Mouse (Mus musculus) urinary bladder, postnatal 10 days (tissue): Measurements from ENCODE around the gene Psen1.

Source experiments
- DNase-seq: peaks from one replicate; pipeline ENCODE4 v3.0.0; 2022; ENCODE audit warnings: low spot score

Gene Psen1

DNA sequence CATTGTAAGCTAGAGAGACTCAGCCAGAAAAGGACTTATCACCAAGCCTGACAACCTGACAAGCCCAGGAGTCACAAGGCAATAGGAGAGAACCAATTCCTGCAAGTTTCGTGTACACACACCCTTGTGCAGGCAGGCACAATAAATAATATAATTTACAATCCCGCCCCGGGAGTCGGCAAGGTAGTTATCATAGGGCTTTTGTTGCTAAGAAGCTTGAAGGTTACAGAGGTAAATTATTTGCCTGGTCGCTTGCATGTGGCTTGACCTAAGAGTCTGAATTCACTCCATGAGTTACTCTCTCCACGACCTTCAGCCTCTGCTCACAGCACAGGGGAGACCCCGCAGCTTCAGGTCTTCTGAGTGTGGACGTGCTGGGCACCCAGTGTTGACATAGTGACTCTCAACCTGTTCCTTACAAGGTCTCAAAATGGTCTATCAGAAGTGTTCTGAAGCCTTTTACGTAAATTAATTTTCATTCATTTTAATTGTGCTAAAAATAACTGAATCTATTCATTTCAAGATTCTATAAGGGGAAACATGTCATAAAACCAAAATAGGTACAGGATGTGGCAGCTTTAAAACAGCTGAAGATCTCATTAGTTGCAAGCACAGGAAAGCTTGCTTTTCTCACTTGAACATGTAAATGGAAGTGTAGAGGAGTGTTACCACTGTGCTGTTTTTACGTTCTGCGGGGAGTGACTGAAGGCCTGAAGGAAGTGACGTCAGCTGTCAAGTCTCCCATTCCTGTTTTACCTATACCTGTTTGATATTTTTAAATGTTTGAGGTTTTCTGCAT is 38.8 kb downstream of the Psen1 start:
- no peak for DNase-seq

DNA sequence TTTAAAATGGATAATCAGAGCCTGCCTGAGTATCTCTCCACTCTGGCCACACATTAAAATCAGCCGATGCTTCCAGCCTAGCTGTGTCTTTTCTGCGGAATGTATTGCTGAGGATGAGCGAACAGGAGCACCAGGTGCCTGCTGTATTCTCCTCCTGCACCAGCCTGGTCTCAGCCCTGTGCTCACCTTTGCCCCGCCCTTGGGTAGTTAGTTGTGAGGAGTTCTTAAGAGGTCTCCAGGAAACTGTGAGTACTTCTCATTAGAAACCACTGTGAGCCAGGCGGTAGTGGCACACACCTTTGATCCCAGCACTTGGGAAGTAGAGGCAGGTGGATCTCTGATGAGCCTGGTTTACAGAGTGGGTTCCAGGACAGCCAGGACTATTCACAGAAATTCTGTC is 44.3 kb downstream of the Psen1 start:
- no peak for DNase-seq

DNA sequence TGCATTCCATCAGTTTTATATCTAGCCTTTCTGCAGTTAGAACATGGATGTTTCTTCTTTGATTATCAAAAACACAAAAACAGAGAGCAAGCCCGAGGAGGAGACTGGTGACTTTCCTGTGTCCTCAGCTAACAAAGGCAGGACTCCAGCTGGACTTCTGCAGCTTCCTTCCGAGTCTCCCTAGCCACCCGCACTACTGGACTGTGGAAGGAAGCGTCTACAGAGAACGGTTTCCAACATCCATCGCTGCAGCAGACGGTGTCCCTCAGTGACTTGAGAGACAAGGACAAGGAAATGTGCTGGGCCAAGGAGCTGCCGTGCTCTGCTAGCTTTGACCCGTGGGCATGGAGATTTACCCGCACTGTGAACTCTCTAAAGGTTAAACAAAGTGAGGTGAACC is 46.1 kb downstream of the Psen1 start:
- DNase-seq, result no peak

- no peak for DNase-seq
These were observed 48.3 kb downstream of the Psen1 start for GRCm38 (mm10) chr12:83736236-83736635.

GRCm38 (mm10) chr12:83738651-83739050 is 50.7 kb downstream of the Psen1 start:
- no peak for DNase-seq

GRCm38 (mm10) chr12:83741722-83742121 is 53.8 kb downstream of the Psen1 start:
- DNase-seq, result no peak

GRCm38 (mm10) chr12:83742834-83743233 is 54.9 kb downstream of the Psen1 start:
- DNase-seq, result no peak

DNA sequence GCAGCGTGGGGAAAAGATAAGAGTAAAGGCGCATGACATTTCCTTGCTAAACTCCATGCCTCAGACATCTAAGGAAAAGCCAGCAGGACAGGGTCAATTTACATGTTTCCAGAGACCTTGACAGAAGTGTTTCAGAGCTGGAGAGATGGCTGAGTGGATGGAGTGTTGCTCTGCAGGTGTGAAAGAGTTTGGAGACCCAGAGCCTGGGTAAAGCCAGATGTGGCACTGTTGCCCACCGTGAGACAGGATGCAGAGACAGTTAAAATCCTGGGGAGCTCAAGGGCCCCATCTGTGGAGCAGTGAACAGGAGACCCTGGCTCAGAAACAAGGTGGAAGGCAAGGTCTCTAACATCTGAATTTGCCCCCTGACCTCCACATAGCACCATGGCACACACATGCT is 55.8 kb downstream of the Psen1 start:
- no peak for DNase-seq

- DNase-seq, result no peak
These were observed 61.2 kb downstream of the Psen1 start for GRCm38 (mm10) chr12:83749186-83749585.

DNA sequence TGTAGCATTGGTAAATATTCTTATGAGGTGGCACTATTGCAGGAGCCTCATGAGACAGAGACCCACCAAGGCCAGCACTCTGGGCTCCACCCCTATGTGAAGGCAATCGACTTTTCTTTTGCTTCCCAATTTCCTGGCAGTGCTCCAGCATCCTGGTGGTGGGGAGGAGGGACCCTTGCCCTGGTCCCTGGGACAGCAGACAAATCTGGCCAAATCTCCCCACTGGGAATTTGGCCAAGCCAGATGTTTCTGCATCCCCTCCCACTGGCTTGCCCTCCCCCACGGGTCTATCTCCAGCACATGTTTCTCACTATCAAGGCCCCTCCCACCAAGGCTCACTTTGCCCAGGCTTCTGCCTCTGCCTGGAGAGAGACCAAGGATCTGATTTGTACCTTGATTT is 64.5 kb downstream of the Psen1 start:
- DNase-seq, result no peak

DNA sequence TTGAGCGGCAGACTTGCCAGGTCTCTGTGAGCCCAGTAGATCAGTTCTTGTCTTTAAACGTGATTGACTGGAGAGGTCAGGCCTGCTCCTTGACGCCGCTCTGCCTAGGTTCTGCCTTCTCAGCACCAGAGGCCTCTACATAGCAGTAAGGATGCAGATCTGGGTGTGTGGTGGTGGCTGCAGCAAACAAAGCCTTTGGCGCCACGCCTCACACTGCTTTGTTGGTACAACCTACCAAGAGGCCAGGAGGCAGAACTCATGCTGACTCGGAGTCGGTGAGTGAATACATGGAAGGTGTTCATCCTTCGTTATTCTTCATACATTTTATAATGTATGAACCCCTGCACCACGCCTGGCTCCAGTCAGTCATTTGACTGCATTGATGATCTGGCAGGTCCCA is 70.8 kb downstream of the Psen1 start:
- DNase-seq, result no peak

- no peak for DNase-seq
These were observed 72.2 kb downstream of the Psen1 start for GRCm38 (mm10) chr12:83760201-83760600.

- no peak for DNase-seq
These were observed 74.8 kb downstream of the Psen1 start for GRCm38 (mm10) chr12:83762706-83763105.

DNA sequence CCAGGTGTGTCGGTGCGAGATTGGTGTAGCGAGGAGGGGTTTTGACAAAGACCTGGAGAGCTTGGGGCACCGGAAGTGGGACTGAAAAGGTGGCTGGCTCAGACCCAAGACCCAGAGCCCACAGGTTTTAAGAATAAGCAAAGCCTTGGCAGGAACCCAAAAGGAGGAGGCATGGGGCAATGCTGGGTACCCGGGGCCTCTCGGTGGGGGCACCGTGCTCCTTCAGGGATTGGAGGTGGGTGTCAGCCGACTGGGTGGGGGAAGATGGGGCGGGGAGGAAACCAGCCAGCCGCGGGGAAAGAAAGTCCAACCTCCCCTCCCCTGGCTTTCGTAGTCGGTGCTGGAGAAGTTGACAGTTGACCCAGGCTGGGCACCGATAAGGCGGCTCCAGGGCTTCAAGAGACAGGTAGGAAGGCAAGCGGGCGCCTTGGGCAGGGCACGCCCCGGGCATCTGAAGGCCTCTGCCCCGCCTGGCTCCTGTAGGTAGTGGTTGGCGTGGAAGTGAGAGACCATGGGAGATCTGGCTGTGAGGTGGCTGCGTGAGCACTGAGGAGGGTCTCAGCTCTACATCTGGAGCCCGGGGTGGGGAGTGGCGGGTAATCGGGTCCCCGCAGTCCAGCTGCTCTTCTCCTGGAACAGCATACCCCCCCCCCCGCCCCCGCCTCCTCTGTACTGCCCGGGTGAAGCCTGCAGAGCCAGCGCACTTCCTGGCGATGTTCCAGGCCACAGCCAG is 75.5 kb downstream of the Psen1 start, which contains the start of gene Papln:
Papln (plus strand) TSS at position 324 of the 733 bp plus-strand sequence.
- DNase-seq, result no peak

- no peak for DNase-seq
These were observed 76.1 kb downstream of the Psen1 start for GRCm38 (mm10) chr12:83764044-83764365.

DNA sequence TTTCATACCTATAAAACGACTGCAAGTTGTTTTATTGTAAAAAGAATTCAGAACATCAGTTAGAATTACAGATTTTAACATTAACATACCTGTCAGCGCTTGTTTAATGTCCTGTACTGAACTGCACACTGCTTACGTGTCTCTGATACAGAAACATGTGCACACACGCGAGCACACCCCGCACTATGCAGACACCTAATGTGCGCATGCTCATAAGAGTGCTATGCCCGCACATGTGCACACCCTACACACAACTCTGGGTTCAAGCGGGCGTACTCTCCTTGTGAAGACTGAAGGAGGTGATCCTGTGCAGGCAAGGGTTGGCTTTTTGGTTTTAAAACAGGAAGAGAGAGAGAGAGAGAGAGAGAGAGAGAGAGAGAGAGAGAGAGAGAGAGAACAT is 76.6 kb downstream of the Psen1 start:
- no peak for DNase-seq

GRCm38 (mm10) chr12:83765965-83766603 is 78.1 kb downstream of the Psen1 start:
- DNase-seq, result no peak

DNA sequence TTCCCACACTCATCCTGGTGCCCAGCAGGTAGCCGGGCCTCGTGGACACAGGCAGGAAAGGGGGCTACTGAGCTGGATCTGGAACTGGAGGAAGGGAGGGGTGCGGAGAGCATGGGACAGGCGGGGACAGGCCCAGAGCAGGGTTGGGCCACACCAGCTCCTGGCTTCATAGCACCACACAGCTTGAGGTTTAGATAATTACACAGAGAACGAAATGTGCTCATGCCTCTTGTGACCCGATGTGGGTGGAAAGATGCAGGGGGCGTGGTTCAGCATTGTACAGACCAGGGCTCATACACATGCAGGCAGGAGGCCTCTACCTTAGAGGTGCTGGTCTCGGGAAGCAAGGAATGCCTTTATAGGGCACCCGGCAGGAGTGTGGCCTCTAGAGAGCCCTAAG is 79.9 kb downstream of the Psen1 start:
- no peak for DNase-seq

- no peak for DNase-seq
These were observed 80.4 kb downstream of the Psen1 start for GRCm38 (mm10) chr12:83768235-83768899.

- DNase-seq, result no peak
These were observed 82.7 kb downstream of the Psen1 start for GRCm38 (mm10) chr12:83770418-83771256.

- DNase-seq, result no peak
These were observed 87.7 kb downstream of the Psen1 start for GRCm38 (mm10) chr12:83775621-83776020.

GRCm38 (mm10) chr12:83776766-83777165 is 88.8 kb downstream of the Psen1 start:
- no peak for DNase-seq
